Mouse (Mus musculus): ENCODE results near the gene Srebf2.
"Not testable (repeated sequence)": the region's sequence is repeated elsewhere in the genome, so short reads cannot be mapped to it uniquely, and the experiment has no call there.

Srebf2 gene

GRCm38 (mm10) chr15:82146770-82147610, at the start of gene Srebf2:
TSS of gene Srebf2 (plus strand) at chr15:82147181.
- peak; percentile 97 to 99 for DNase-seq (ENCODE audit: low spot score in 2 of 2)

- DNase-seq (ENCODE audit: low spot score in 2 of 2), result peak in 1 of 2 experiments; percentile 51
Measured at GRCm38 (mm10) chr15:82106953-82107555, 39.9 kb upstream of the Srebf2 start.

- no peak for DNase-seq (ENCODE audit: low spot score in 2 of 2)
Measured at GRCm38 (mm10) chr15:82120544-82120943, 26.4 kb upstream of the Srebf2 start.

GRCm38 (mm10) chr15:82126690-82127089, 20.3 kb upstream of the Srebf2 start:
- not testable (repeated sequence) for DNase-seq (ENCODE audit: low spot score in 2 of 2)

- peak; percentile 82 to 95 for DNase-seq (ENCODE audit: low spot score in 2 of 2)
Measured at GRCm38 (mm10) chr15:82127426-82128374, 19.3 kb upstream of the Srebf2 start, which contains the start of gene Ccdc134. TSS of gene Ccdc134 (plus strand) at chr15:82127922.

- no peak for DNase-seq (ENCODE audit: low spot score in 2 of 2)
Measured at GRCm38 (mm10) chr15:82128398-82128797, 18.6 kb upstream of the Srebf2 start.

- no peak for DNase-seq (ENCODE audit: low spot score in 2 of 2)
Measured at GRCm38 (mm10) chr15:82130599-82130998, 16.4 kb upstream of the Srebf2 start.

GRCm38 (mm10) chr15:82135372-82135771, 11.6 kb upstream of the Srebf2 start:
- peak in 1 of 2 experiments; percentile 49 for DNase-seq (ENCODE audit: low spot score in 2 of 2)

GRCm38 (mm10) chr15:82138565-82138964, 8.4 kb upstream of the Srebf2 start:
- DNase-seq (ENCODE audit: low spot score in 2 of 2), result peak in 1 of 2 experiments; percentile 76

GRCm38 (mm10) chr15:82139196-82139595, 7.8 kb upstream of the Srebf2 start:
- no peak for DNase-seq (ENCODE audit: low spot score in 2 of 2)

- no peak for DNase-seq (ENCODE audit: low spot score in 2 of 2)
Measured at GRCm38 (mm10) chr15:82140355-82140754, 6.6 kb upstream of the Srebf2 start.

GRCm38 (mm10) chr15:82144157-82144556, 2.8 kb upstream of the Srebf2 start:
- no peak for DNase-seq (ENCODE audit: low spot score in 2 of 2)

GRCm38 (mm10) chr15:82145408-82145807, 1.6 kb upstream of the Srebf2 start:
- DNase-seq (ENCODE audit: low spot score in 2 of 2), result no peak

GRCm38 (mm10) chr15:82145851-82146769, 871 bp upstream of the Srebf2 start:
- no peak for DNase-seq (ENCODE audit: low spot score in 2 of 2)

- DNase-seq (ENCODE audit: low spot score in 2 of 2), result peak in 1 of 2 experiments; percentile 53
Measured at GRCm38 (mm10) chr15:82147611-82148111, 680 bp downstream of the Srebf2 start.

GRCm38 (mm10) chr15:82148510-82148911, 1.5 kb downstream of the Srebf2 start:
- DNase-seq (ENCODE audit: low spot score in 2 of 2), result no peak

GRCm38 (mm10) chr15:82150042-82150441, 3.1 kb downstream of the Srebf2 start:
- no peak for DNase-seq (ENCODE audit: low spot score in 2 of 2)

GRCm38 (mm10) chr15:82151176-82151575, 4.2 kb downstream of the Srebf2 start:
- no peak for DNase-seq (ENCODE audit: low spot score in 2 of 2)

- DNase-seq (ENCODE audit: low spot score in 2 of 2), result no peak
Measured at GRCm38 (mm10) chr15:82152022-82152421, 5.0 kb downstream of the Srebf2 start.

GRCm38 (mm10) chr15:82152435-82152834, 5.5 kb downstream of the Srebf2 start:
- no peak for DNase-seq (ENCODE audit: low spot score in 2 of 2)
